Mouse (Mus musculus) brain, embryonic 14.5 days (tissue): ENCODE measurements around the gene Pdk4.

ENCODE experiments used
- CTCF ChIP-seq: fragments of 200-500 bp; IDR thresholded peaks from 2 replicates; pipeline ENCODE4 v1.5.1; 2012; ENCODE audit warnings: inconsistent platforms, mild to moderate bottlenecking, moderate library complexity, borderline replicate concordance; ENCODE audit not compliant: insufficient read depth, insufficient read length; ENCODE audit errors: extremely low read depth
- POLR2A ChIP-seq: fragments of 200-500 bp; IDR thresholded peaks from 2 replicates; pipeline ENCODE4 v1.6.1; 2012; ENCODE audit warnings: mild to moderate bottlenecking, inconsistent platforms, borderline replicate concordance; ENCODE audit not compliant: poor library complexity, insufficient read depth, insufficient read length, severe bottlenecking; ENCODE audit errors: extremely low read depth

DNA sequence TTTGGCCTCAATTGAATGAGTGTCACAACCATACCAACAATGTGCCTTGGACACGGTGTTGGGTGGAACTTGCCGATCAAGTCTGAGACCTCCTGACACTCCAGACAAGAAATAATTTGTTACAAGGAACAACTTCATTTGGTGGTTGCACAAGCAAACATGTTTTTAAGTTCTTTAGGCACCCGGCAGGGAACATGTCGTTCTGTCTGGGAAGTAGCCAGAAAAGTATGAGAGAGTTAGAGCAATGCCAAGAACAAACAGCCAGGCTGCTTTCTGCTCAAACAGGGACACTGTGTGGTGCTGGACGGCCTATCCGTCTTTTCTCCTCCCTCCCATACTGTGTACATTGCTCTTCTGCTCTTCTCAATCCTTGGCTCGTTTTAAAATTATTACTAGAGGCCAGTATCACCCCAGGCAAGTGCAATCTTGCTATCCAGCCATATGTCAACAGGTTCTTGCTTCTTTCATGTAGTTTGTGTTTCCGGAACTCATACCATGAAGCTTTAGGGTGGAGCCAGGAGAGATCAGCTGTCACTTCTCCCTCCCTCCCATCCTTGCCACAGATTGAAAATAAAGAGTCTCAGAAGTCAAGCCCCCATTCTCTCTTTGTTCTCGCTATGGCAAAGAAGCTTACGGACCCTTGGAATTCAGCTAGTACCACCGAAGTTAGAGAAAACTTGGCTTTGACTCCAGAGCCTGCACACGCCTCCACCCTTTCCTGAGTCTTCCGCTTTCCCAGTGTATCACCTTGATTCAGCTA lies 52.8 kb downstream of the Pdk4 start:
- no peak for TF ChIP-seq CTCF
- TF ChIP-seq POLR2A = no peak
